Mouse (Mus musculus) MEL (cell line): ENCODE measurements around the gene Ppp2ca. TPM values are rescaled to one million over a fixed set of nuclear protein-coding genes. Genes with fewer than 3 reads are reported as not detected.

Experiments
- DNase-seq: peaks from one replicate; pipeline ENCODE4 v3.0.0; 2011; ENCODE audit warnings: low read depth, low spot score
- H3K27ac ChIP-seq: 2 replicates; pipeline ENCODE4 v1.5.1; 2012; ENCODE audit warnings: low read depth, mild to moderate bottlenecking, control low read depth, low read length, moderate library complexity; ENCODE audit not compliant: control insufficient read depth
- H3K27me3 ChIP-seq, 2 experiments: fragments of 150-350 bp in 1 of 2; sonication (generic) in 1 of 2; 2 replicates each; pipeline ENCODE4 v1.6.1; 2012; ENCODE audit warnings: low read length in 2 of 2, mild to moderate bottlenecking in 2 of 2, improper control_type of control experiment in 1 of 2, moderate library complexity in 1 of 2; ENCODE audit not compliant: insufficient read depth in 2 of 2, control insufficient read depth in 1 of 2
- H3K36me3 ChIP-seq, 2 experiments: 2 replicates each; pipeline ENCODE4 v1.6.1; 2012 to 2014; ENCODE audit warnings: low read length in 2 of 2, improper control_type of control experiment in 1 of 2, inconsistent platforms in 1 of 2, mild to moderate bottlenecking in 1 of 2; ENCODE audit not compliant: insufficient read depth in 2 of 2, control insufficient read depth in 1 of 2
- H3K4me1 ChIP-seq, 2 experiments: fragments of 150-350 bp in 1 of 2; sonication (generic) in 1 of 2; 2 replicates each; pipeline ENCODE4 v1.6.1; 2012; ENCODE audit warnings: low read length in 2 of 2, improper control_type of control experiment in 1 of 2, mild to moderate bottlenecking in 1 of 2; ENCODE audit not compliant: insufficient read depth in 2 of 2, control insufficient read depth in 1 of 2
- H3K4me3 ChIP-seq, 2 experiments: fragments of 150-350 bp in 1 of 2; sonication (generic) in 1 of 2; 2 replicates each; pipeline ENCODE4 v1.5.1; 2012; ENCODE audit warnings: low read depth in 2 of 2, low read length in 2 of 2, mild to moderate bottlenecking in 2 of 2, moderate library complexity in 2 of 2, control low read depth in 1 of 2, improper control_type of control experiment in 1 of 2; ENCODE audit not compliant: control insufficient read depth in 1 of 2, insufficient read depth in 1 of 2
- H3K79me2 ChIP-seq: 2 replicates; pipeline ENCODE4 v1.6.1; 2012; ENCODE audit warnings: mild to moderate bottlenecking, low read length, moderate library complexity; ENCODE audit not compliant: control insufficient read depth, poor library complexity, insufficient read depth
- H3K9ac ChIP-seq: 2 replicates; pipeline ENCODE4 v1.6.1; 2012; ENCODE audit warnings: low read depth, mild to moderate bottlenecking, control low read depth, low read length, moderate library complexity; ENCODE audit not compliant: control insufficient read depth, poor library complexity, severe bottlenecking
- H3K9me3 ChIP-seq: fragments of 150-350 bp; sonication (generic); replicated peaks from 2 replicates; pipeline ENCODE4 v1.6.1; 2012; ENCODE audit warnings: mild to moderate bottlenecking, low read length, improper control_type of control experiment, moderate library complexity; ENCODE audit not compliant: insufficient read depth
- BHLHE40 ChIP-seq: IDR thresholded peaks from 2 replicates; pipeline ENCODE4 v1.6.1; 2012; ENCODE audit warnings: low read depth, mild to moderate bottlenecking, inconsistent platforms, low read length, improper control_type of control experiment, borderline replicate concordance
- CHD1 ChIP-seq: IDR thresholded peaks from 2 replicates; pipeline ENCODE4 v1.6.1; 2012; ENCODE audit warnings: low read depth, mild to moderate bottlenecking, inconsistent platforms, low read length, improper control_type of control experiment
- CHD2 ChIP-seq: IDR thresholded peaks from 2 replicates; pipeline ENCODE4 v1.6.1; 2011; ENCODE audit warnings: low read length, improper control_type of control experiment
- CTCF ChIP-seq, 3 experiments: IDR thresholded peaks in 2 of 3; conservative IDR thresholded peaks in 1 of 3; 2 replicates each; pipeline ENCODE4 v1.5.1; 2011 to 2012; ENCODE audit warnings: low read length in 3 of 3, low read depth in 2 of 3, mild to moderate bottlenecking in 2 of 3, improper control_type of control experiment in 1 of 3, inconsistent platforms in 1 of 3, mixed read lengths in 1 of 3, moderate library complexity in 1 of 3; ENCODE audit not compliant: control insufficient read depth in 1 of 3, insufficient read depth in 1 of 3, poor library complexity in 1 of 3, severe bottlenecking in 1 of 3
- ELF1 ChIP-seq: IDR thresholded peaks from 2 replicates; pipeline ENCODE4 v1.6.1; 2014; ENCODE audit warnings: low read depth, mild to moderate bottlenecking, inconsistent platforms, low read length, improper control_type of control experiment, moderate library complexity
- EP300 ChIP-seq, 2 experiments: IDR thresholded peaks; 2 replicates each; pipeline ENCODE4 v1.6.1; 2011; ENCODE audit warnings: improper control_type of control experiment in 2 of 2, low read length in 2 of 2, low read depth in 1 of 2, mild to moderate bottlenecking in 1 of 2
- ETS1 ChIP-seq: IDR thresholded peaks from 2 replicates; pipeline ENCODE4 v1.6.1; 2012; ENCODE audit warnings: low read depth, mild to moderate bottlenecking, inconsistent platforms, low read length, improper control_type of control experiment, moderate library complexity
- GABPA ChIP-seq: IDR thresholded peaks from 2 replicates; pipeline ENCODE4 v1.6.1; 2012; ENCODE audit warnings: low read depth, mild to moderate bottlenecking, inconsistent platforms, low read length, improper control_type of control experiment, moderate library complexity
- GATA1 ChIP-seq: IDR thresholded peaks from 2 replicates; pipeline ENCODE4 v1.6.1; 2011; ENCODE audit warnings: low read depth, low read length, improper control_type of control experiment
- HCFC1 ChIP-seq: IDR thresholded peaks from 2 replicates; pipeline ENCODE4 v1.6.1; 2012; ENCODE audit warnings: low read depth, mild to moderate bottlenecking, inconsistent platforms, low read length, improper control_type of control experiment, moderate library complexity
- KAT2A ChIP-seq: conservative IDR thresholded peaks from 2 replicates; pipeline ENCODE4 v1.6.1; 2012; ENCODE audit warnings: low read depth, low read length, improper control_type of control experiment, inconsistent platforms
- MAFK ChIP-seq: IDR thresholded peaks from 2 replicates; pipeline ENCODE4 v1.6.1; 2011; ENCODE audit warnings: low read depth, mild to moderate bottlenecking, low read length, improper control_type of control experiment, borderline replicate concordance
- MAX ChIP-seq: IDR thresholded peaks from 2 replicates; pipeline ENCODE4 v1.6.1; 2011; ENCODE audit warnings: low read length, improper control_type of control experiment
- MAZ ChIP-seq: IDR thresholded peaks from 2 replicates; pipeline ENCODE4 v1.6.1; 2012; ENCODE audit warnings: low read depth, mild to moderate bottlenecking, inconsistent platforms, low read length, improper control_type of control experiment
- MEF2A ChIP-seq: IDR thresholded peaks from 2 replicates; pipeline ENCODE4 v1.6.1; 2014; ENCODE audit warnings: low read depth, mild to moderate bottlenecking, inconsistent platforms, low read length, improper control_type of control experiment; ENCODE audit not compliant: poor library complexity, insufficient replicate concordance, severe bottlenecking; ENCODE audit errors: extremely low read depth
- MXI1 ChIP-seq: IDR thresholded peaks from 2 replicates; pipeline ENCODE4 v1.6.1; 2011; ENCODE audit warnings: mild to moderate bottlenecking, low read depth, low read length, improper control_type of control experiment
- MYB ChIP-seq: IDR thresholded peaks from 2 replicates; pipeline ENCODE4 v1.6.1; 2011; ENCODE audit warnings: mild to moderate bottlenecking, low read depth, low read length, improper control_type of control experiment
- MYC ChIP-seq: IDR thresholded peaks from 2 replicates; pipeline ENCODE4 v1.6.1; 2011; ENCODE audit warnings: low read depth, mild to moderate bottlenecking, low read length, improper control_type of control experiment, moderate library complexity
- NELFE ChIP-seq: IDR thresholded peaks from 2 replicates; pipeline ENCODE4 v1.6.1; 2011; ENCODE audit warnings: low read depth, low read length, improper control_type of control experiment
- NRF1 ChIP-seq: IDR thresholded peaks from 2 replicates; pipeline ENCODE4 v1.6.1; 2014; ENCODE audit warnings: low read depth, mild to moderate bottlenecking, inconsistent platforms, low read length, improper control_type of control experiment, moderate library complexity; ENCODE audit not compliant: poor library complexity, insufficient read depth, severe bottlenecking
- POLR2A ChIP-seq, 2 experiments: IDR thresholded peaks; 2 replicates each; pipeline ENCODE4 v1.6.1; 2011 to 2012; ENCODE audit warnings: low read length in 2 of 2, mild to moderate bottlenecking in 2 of 2, control low read depth in 1 of 2, improper control_type of control experiment in 1 of 2, low read depth in 1 of 2, moderate library complexity in 1 of 2; ENCODE audit not compliant: control insufficient read depth in 1 of 2, insufficient read depth in 1 of 2, poor library complexity in 1 of 2
- POLR2AphosphoS2 ChIP-seq: IDR thresholded peaks from 2 replicates; pipeline ENCODE4 v1.6.1; 2011; ENCODE audit warnings: low read length, improper control_type of control experiment
- POLR2AphosphoS5 ChIP-seq: IDR thresholded peaks from 2 replicates; pipeline ENCODE4 v1.6.1; 2012; ENCODE audit warnings: low read depth, borderline replicate concordance, mild to moderate bottlenecking, inconsistent platforms, low read length, moderate library complexity, mixed read lengths
- RAD21 ChIP-seq: IDR thresholded peaks from 2 replicates; pipeline ENCODE4 v1.6.1; 2011; ENCODE audit warnings: mild to moderate bottlenecking, low read depth, low read length, improper control_type of control experiment
- RCOR1 ChIP-seq: IDR thresholded peaks from 2 replicates; pipeline ENCODE4 v1.6.1; 2012; ENCODE audit warnings: low read depth, mild to moderate bottlenecking, inconsistent platforms, low read length, improper control_type of control experiment
- SIN3A ChIP-seq: IDR thresholded peaks from 2 replicates; pipeline ENCODE4 v1.6.1; 2012; ENCODE audit warnings: low read length, improper control_type of control experiment, inconsistent platforms
- SMC3 ChIP-seq: IDR thresholded peaks from 2 replicates; pipeline ENCODE4 v1.6.1; 2011; ENCODE audit warnings: low read depth, low read length, improper control_type of control experiment
- TAL1 ChIP-seq: IDR thresholded peaks from 2 replicates; pipeline ENCODE4 v1.6.1; 2012; ENCODE audit warnings: mild to moderate bottlenecking, inconsistent platforms, low read length, moderate library complexity, mixed read lengths
- TBP ChIP-seq: IDR thresholded peaks from 2 replicates; pipeline ENCODE4 v1.8.0; 2011; ENCODE audit warnings: low read depth, low read length, improper control_type of control experiment
- TCF12 ChIP-seq: IDR thresholded peaks from 2 replicates; pipeline ENCODE4 v1.6.1; 2014; ENCODE audit warnings: low read depth, mild to moderate bottlenecking, inconsistent platforms, low read length, improper control_type of control experiment, moderate library complexity
- UBTF ChIP-seq: IDR thresholded peaks from 2 replicates; pipeline ENCODE4 v1.6.1; 2012; ENCODE audit warnings: low read depth, mild to moderate bottlenecking, inconsistent platforms, low read length, improper control_type of control experiment, moderate library complexity, borderline replicate concordance; ENCODE audit not compliant: insufficient read depth
- USF1 ChIP-seq: IDR thresholded peaks from 2 replicates; pipeline ENCODE4 v1.6.1; 2014; ENCODE audit warnings: low read depth, mild to moderate bottlenecking, inconsistent platforms, low read length, improper control_type of control experiment, moderate library complexity
- USF2 ChIP-seq, 2 experiments: IDR thresholded peaks; 2 replicates each; pipeline ENCODE4 v1.6.1; 2011 to 2012; ENCODE audit warnings: improper control_type of control experiment in 2 of 2, low read length in 2 of 2, borderline replicate concordance in 1 of 2, inconsistent platforms in 1 of 2, low read depth in 1 of 2, mild to moderate bottlenecking in 1 of 2; ENCODE audit not compliant: insufficient read depth in 1 of 2
- ZKSCAN1 ChIP-seq: IDR thresholded peaks from 2 replicates; pipeline ENCODE4 v1.6.1; 2012; ENCODE audit warnings: low read depth, mild to moderate bottlenecking, inconsistent platforms, low read length, improper control_type of control experiment, moderate library complexity
- ZMIZ1 ChIP-seq: IDR thresholded peaks from 2 replicates; pipeline ENCODE4 v1.6.1; 2012; ENCODE audit warnings: low read depth, mild to moderate bottlenecking, inconsistent platforms, low read length, improper control_type of control experiment, moderate library complexity
- ZNF384 ChIP-seq: IDR thresholded peaks from 2 replicates; pipeline ENCODE4 v1.6.1; 2012; ENCODE audit warnings: low read depth, mild to moderate bottlenecking, inconsistent platforms, low read length, improper control_type of control experiment
- polyA plus RNA-seq, 2 experiments: library from polyadenylated mRNA; stranded (reverse) in 1 of 2; unstranded in 1 of 2; fragments of >175 nt in 1 of 2; fragments of >200 nt in 1 of 2; gene quantifications; 2 replicates each; pipeline versions ENCODE4 v1.2.1 to v1.2.4; 2012; ENCODE audit warnings: low replicate concordance in 2 of 2, low read depth in 1 of 2; ENCODE audit not compliant: insufficient read length in 2 of 2, insufficient read depth in 1 of 2, missing spikeins in 1 of 2
- total RNA-seq: library from RNA; depleted of rRNA; stranded (reverse); fragments of 300-350 nt; gene quantifications from 2 replicates; pipeline ENCODE4 v1.2.3, GENCODE M21; 2012; rRNA removed

Ppp2ca gene
- total RNA-seq (78.2 and 89.5 TPM in 2 replicates), polyA plus RNA-seq (100 to 1,000 TPM; 102 to 113 TPM)

DNA sequence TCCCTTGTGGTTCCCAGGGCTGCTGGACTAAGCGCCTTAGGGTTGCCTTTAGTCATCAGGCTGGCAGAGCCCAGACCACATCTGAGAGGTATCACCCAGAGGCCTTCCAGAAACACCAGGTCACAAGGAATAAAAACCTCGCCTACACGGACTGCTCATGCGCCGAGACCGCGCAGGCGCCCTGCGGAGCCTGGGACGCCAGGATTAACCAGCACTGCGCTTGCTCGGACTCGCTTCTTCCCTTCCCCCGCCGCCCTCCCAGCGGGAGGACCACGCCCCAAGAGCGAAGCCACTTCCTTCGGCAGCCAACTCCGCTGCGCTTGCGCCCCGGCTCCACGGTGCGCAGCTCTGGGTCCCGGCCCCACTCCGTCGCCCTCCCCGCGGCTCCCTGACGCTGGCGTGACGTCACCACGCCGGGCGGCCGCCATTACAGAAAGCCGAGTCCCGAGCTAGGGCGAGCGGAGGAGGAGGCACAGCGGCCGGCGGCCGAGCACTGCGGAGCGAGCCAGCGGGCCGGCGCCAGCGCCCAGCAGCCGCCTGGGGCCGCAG lies at the start of gene Ppp2ca:
TSS of gene Ppp2ca (plus strand) at position 284 of the 549 bp plus-strand sequence.
- peaks cover 14 to 48% of the 10 kb centered on the region in 2 experiments for H3K36me3 ChIP-seq
- H3K9ac ChIP-seq, result peak within 1 kb of the TSS; percentile 94
- H3K9me3 ChIP-seq, result no peaks in the 10 kb centered on the region
- H3K27ac ChIP-seq, result peak within 1 kb of the TSS; percentile 93
- peaks cover 29 to 34% of the 10 kb centered on the region in 2 experiments for H3K4me1 ChIP-seq
- H3K4me3 ChIP-seq, result peak within 1 kb of the TSS; percentile 94 to 97
- H3K79me2 ChIP-seq, result peaks cover 52% of the 10 kb centered on the region
- peak; percentile 100 for DNase-seq
- no peaks in the 10 kb centered on the region for H3K27me3 ChIP-seq
- TF ChIP-seq TCF12, result peak; percentile 61; the same call in 1 of the 2 replicates
- no peak; the same call in 1 of the 2 replicates for TF ChIP-seq KAT2A
- no peak for TF ChIP-seq ZKSCAN1
- TF ChIP-seq POLR2A (IDR thresholded peaks at IDR 0.05; ENCODE audit: control insufficient read depth in 1 of 2, insufficient read depth in 1 of 2, low read depth in 1 of 2, low read length in 2 of 2, poor library complexity in 1 of 2), result peak; percentile 77 to 97
- peak; percentile 78 for TF ChIP-seq ELF1
- TF ChIP-seq GATA1, result no peak
- peak; percentile 19 for TF ChIP-seq CHD2
- no peak for TF ChIP-seq MAFK
- TF ChIP-seq MYC, result peak; percentile 57; the same call in 1 of the 2 replicates
- TF ChIP-seq RCOR1, result 0 out of 2 replicates have a peak, but pooled peaks have one; percentile 27
- TF ChIP-seq USF2 (IDR thresholded peaks at IDR 0.05; ENCODE audit: borderline replicate concordance in 1 of 2, insufficient read depth in 1 of 2, low read depth in 1 of 2, low read length in 2 of 2), result no peak
- peak; percentile 96 for TF ChIP-seq NRF1
- 0 out of 2 replicates have a peak, but pooled peaks have one; percentile 58 for TF ChIP-seq MAX
- no peak for TF ChIP-seq ZNF384
- TF ChIP-seq CHD1, result no peak
- TF ChIP-seq SMC3, result no peak
- TF ChIP-seq MXI1, result no peak
- TF ChIP-seq MEF2A, result no peak
- peak; percentile 98 for TF ChIP-seq MAZ
- TF ChIP-seq RAD21, result no peak
- TF ChIP-seq HCFC1, result peak; percentile 82
- TF ChIP-seq EP300 (IDR thresholded peaks at IDR 0.05; ENCODE audit: low read depth in 1 of 2, low read length in 2 of 2), result peak in 1 of 2 experiments; percentile 31; a peak in 1 of 4 replicates
- peak; percentile 93 for TF ChIP-seq TBP
- peak; percentile 47; the same call in 1 of the 2 replicates for TF ChIP-seq BHLHE40
- TF ChIP-seq NELFE, result peak; percentile 89
- TF ChIP-seq CTCF (IDR thresholded peaks at IDR 0.05 in 2 of 3, conservative IDR thresholded peaks at IDR 0.05 in 1 of 3; ENCODE audit: control insufficient read depth in 1 of 3, insufficient read depth in 1 of 3, low read depth in 2 of 3, low read length in 3 of 3, poor library complexity in 1 of 3, severe bottlenecking in 1 of 3), result no peak
- TF ChIP-seq POLR2AphosphoS2, result peak; percentile 95
- TF ChIP-seq UBTF, result no peak
- TF ChIP-seq POLR2AphosphoS5, result no peak
- peak; percentile 41; the same call in 1 of the 2 replicates for TF ChIP-seq ETS1
- peak; percentile 24; the same call in 1 of the 2 replicates for TF ChIP-seq SIN3A
- peak; percentile 88 for TF ChIP-seq ZMIZ1
- TF ChIP-seq GABPA, result no peak
- TF ChIP-seq MYB, result no peak
- TF ChIP-seq TAL1, result no peak
- TF ChIP-seq USF1, result peak; percentile 51
